15 mouse cellular contexts compared by ENCODE assay signal in genomic region chr5:144473056-144473455, GRCm38 (mm10).
"Had no signal": no experiment of that assay in that cellular context is flagged by ENCODE, and none has a peak within 500 bp of the region (broad histone marks: within the 10 kb centered on the region; RNA-seq: fewer than 3 reads in every experiment).

No protein-coding gene starts in this region.

- DNase-seq: kidney, adult 8-10 months; kidney, postnatal 25 days; liver; liver, embryonic 13.5 days; liver, postnatal 0 days; lung, postnatal 14 days; thymus, adult 2 months; thymus, postnatal 36 days had no signal

- H3K27me3 ChIP-seq: limb, embryonic 12.5 days; liver, embryonic 13.5 days; lung, embryonic 15.5 days; megakaryocyte, embryonic 14.5 days; midbrain, embryonic 15.5 days; neural tube, embryonic 12.5 days had no signal

- ATAC-seq: liver, postnatal 0 days; midbrain, embryonic 15.5 days had no signal

- H3K9ac ChIP-seq: limb, embryonic 12.5 days; liver, embryonic 13.5 days; liver, postnatal 0 days; lung, embryonic 15.5 days; midbrain, embryonic 15.5 days; neural tube, embryonic 12.5 days had no signal

- H3K9me3 ChIP-seq: limb, embryonic 12.5 days; lung, embryonic 15.5 days; midbrain, embryonic 15.5 days; neural tube, embryonic 12.5 days had no signal

- H3K4me3 ChIP-seq: limb, embryonic 12.5 days; liver, embryonic 13.5 days; lung, embryonic 15.5 days; megakaryocyte, embryonic 14.5 days; midbrain, embryonic 15.5 days; neural tube, embryonic 12.5 days had no signal

- H3K36me3 ChIP-seq: limb, embryonic 12.5 days; liver, embryonic 13.5 days; lung, embryonic 15.5 days; midbrain, embryonic 15.5 days; neural tube, embryonic 12.5 days had no signal

- H3K4me1 ChIP-seq: limb, embryonic 12.5 days; liver, embryonic 13.5 days; lung, embryonic 15.5 days; megakaryocyte, embryonic 14.5 days; midbrain, embryonic 15.5 days; neural tube, embryonic 12.5 days had no signal

- H3K4me2 ChIP-seq: limb, embryonic 12.5 days; liver, embryonic 13.5 days; lung, embryonic 15.5 days; midbrain, embryonic 11.5 days; midbrain, embryonic 15.5 days; neural tube, embryonic 12.5 days had no signal

- H3K27ac ChIP-seq: limb, embryonic 12.5 days; liver, embryonic 13.5 days; lung, embryonic 15.5 days; macrophage; midbrain, embryonic 15.5 days; neural tube, embryonic 12.5 days had no signal
